Mouse (Mus musculus) frontal cortex, postnatal 14 days (tissue): Measurements from ENCODE around the gene Kif26a.

Experiments
- DNase-seq, 2 experiments: peaks; one replicate each; pipeline ENCODE4 v3.0.0; 2022; ENCODE audit warnings: low spot score in 2 of 2

Gene Kif26a

GRCm38 (mm10) chr12:112164840-112165219 lies 18.8 kb downstream of the Kif26a start:
- no peak for DNase-seq

GRCm38 (mm10) chr12:112169240-112169639 lies 23.2 kb downstream of the Kif26a start:
- no peak for DNase-seq

DNA sequence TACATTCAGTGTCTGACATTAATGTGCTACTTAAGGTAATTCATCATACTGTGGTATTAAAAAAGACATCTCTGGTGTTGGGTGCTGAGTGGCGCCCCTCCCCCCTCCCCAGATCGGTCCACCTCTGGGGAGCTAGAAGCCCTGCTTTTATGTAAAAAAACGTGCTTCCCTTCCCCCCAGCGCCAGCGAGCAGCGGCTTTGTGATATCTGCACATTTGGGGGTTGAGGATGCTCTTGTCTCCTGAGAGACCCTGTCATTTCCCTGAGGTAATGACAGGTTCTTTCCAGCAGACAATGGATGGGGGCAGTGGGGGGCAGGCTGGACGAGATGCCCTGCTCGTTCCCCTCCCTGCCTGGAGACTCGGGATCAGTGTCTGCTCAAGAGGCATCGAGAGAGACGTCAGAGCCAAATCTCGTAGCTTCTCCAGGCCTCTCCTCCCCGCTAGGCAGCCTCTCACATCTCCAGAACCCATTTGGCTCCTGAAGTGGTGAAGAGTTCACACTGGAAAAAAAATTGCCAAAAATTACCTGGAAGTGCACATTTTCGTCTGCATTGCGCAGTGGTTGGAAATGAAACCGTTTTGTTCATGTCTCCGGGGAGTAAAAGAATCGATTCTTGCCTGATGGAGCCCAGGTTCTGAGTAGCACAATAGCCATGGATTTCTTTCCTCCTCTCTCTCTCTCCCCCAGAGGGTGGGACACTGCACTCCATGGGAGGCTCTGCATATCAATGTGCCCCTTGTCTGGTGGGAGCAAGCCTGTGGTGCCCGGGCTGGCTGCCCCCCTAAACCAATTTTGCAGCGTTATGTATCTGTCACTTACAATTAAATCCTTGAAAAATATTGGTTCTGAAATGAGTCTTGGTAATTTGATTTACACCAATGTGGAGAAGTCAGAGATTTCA lies 24.9 kb downstream of the Kif26a start:
- DNase-seq, result no peak

DNA sequence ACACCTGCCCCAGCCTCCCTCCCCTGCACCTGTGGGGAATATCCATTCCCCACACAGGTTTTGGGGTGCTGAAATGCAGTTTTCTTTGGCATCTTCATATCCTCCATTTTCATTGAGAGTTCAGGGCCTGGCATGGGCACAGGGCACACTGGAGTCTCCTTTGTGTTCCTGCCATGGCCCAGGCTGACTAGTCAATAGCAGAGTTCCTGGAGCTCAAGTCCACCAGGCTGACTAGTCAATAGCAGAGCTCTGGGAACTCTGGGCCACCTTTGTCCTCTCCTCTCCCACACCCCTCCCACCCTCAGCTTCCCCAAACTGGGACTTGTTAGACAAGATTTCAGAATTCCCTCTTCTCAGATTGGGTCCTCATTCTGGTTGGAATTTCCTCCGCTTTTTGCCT lies 25.6 kb downstream of the Kif26a start:
- no peak for DNase-seq

GRCm38 (mm10) chr12:112172214-112172613 lies 26.2 kb downstream of the Kif26a start:
- DNase-seq, result no peak

DNA sequence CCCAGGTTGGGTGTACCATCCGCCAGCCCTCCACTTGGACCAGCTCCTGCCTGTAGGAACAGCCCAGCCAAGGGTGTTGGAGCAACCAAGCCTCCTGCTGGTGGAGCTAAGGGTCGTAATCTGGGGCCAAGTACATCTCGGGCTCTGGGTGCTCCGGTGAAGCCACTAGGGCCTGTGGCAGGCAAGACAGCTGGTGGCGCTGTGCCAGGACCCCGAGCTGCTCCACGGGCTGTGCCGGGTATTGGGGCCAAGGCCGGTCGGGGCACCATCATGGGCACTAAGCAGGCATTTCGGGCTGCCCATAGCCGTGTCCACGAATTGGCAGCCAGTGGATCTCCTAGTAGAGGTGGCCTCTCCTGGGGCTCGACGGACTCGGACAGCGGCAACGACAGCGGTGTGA lies 31.7 kb downstream of the Kif26a start:
- DNase-seq, result no peak

DNA sequence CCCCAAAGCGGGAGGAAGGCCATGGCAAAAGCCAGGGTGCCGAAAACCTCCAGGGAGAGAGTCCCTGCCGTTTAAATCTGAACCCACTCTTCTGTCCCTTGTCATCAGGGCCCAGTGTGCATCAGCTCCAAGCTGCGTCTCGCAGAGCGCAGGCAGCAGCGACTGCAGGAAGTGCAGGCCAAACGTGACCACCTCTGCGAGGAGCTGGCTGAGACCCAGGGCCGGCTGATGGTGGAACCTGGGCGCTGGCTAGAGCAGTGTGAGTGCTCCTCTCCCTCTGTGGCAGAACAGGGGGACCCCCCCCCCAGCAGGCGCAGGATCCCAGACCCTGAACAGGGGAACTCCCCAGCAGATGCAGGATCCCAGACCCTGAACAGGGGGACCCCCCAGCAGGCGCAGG lies 33.7 kb downstream of the Kif26a start:
- DNase-seq, result no peak

- no peak for DNase-seq
Measured at GRCm38 (mm10) chr12:112181921-112182608, 36.1 kb downstream of the Kif26a start.

DNA sequence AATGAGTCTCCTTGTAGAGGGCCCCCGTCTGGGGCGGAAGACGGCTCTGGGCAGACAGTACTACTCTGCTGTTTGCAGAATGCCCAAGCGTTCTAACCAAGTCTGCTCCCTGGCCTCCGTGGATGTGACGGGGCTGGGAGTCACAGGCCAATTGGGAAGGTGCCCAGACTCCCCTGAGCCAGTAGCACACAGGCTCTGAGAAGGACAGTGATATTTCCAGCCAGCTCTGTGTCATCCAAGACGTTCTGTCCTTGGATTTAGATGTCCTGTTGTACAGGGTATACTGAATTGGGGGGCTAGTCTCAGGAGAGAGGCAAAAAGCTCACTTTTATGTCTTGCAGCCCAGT lies 36.6 kb downstream of the Kif26a start:
- no peak for DNase-seq

DNA sequence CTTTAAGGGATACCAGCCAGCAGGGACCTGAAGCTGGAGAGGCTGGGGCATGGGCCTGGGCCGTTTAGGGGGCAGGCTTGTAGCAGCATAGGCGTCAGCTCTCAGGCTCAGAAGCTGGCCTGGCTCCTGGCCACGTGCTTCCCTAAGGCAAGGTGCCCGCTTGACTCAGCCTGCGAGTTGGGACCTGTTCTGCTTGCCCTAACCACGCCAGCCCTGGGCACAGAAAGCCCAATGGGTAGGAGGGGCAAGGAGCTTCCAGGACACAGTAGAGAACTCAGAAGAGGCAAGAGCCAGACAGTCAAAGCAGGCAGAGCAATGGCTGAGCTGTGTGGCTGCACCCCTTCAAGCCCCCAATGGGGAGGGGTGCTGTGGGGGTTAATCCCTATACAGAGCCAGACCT lies 37.7 kb downstream of the Kif26a start:
- DNase-seq, result no peak

- DNase-seq, result no peak
Measured at GRCm38 (mm10) chr12:112184390-112184789, 38.4 kb downstream of the Kif26a start.

GRCm38 (mm10) chr12:112186899-112187298 lies 40.9 kb downstream of the Kif26a start:
- no peak for DNase-seq

DNA sequence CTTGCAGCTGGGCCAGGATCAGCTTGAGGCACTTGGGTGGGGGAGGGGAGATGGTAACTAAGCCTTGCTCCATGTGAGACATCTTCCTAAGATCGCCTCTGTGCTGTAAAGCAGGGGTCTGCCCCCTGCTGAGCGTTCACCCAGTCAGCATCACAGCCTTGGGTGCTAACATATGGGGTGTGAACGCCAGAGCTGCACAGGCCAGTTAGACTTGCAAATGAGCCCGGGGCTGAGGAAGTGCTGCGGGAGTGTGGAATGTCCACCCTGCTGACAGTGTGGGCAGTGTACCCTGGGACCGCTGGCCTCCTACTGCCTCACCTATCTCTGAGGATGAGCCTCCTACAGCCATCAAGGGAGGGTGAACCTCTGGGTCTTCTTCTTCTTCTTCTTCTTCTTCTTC lies 45.7 kb downstream of the Kif26a start:
- DNase-seq, result no peak

DNA sequence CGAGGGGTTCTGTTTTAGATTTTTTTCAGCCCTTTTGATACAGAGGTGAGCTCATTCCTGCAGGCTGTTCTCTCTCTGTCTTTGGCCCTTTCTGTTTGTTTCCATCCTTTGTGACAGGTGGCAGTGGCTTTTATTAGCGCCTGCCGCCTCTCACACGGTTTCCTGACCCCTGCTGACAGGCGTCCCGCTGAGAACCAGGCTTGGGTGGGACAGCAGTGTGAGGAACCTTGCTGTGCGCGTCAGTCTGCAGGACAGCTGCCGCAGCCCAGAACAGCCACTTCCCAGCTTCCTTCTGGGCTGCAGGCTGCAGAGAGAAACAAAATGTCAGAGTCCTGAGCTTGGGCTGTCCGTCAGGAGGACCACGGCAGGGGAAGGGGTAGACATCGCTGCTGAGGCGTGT lies 49.0 kb downstream of the Kif26a start:
- no peak for DNase-seq

GRCm38 (mm10) chr12:112196562-112196961 lies 50.6 kb downstream of the Kif26a start:
- no peak for DNase-seq

- DNase-seq, result no peak
Measured at GRCm38 (mm10) chr12:112199363-112199762, 53.4 kb downstream of the Kif26a start.

DNA sequence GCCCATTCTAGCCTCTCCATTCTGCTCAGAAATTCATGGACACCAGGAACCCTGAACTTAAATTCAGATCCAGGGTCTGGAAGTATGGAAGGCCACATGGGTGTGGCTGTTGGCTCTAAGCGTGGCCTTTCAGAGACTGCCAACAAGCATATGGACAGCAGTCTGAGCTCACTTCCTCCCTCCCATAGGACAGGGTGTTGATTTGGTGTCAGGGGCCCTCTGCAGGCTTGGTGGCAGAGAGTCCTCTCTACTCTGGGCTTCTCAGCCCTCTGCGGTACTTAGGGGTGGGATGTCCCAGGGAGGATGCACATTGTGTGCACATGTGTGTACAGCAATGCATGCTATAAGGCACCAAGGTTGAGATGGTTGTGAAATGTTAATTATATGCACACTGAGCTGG lies 54.0 kb downstream of the Kif26a start:
- no peak for DNase-seq

DNA sequence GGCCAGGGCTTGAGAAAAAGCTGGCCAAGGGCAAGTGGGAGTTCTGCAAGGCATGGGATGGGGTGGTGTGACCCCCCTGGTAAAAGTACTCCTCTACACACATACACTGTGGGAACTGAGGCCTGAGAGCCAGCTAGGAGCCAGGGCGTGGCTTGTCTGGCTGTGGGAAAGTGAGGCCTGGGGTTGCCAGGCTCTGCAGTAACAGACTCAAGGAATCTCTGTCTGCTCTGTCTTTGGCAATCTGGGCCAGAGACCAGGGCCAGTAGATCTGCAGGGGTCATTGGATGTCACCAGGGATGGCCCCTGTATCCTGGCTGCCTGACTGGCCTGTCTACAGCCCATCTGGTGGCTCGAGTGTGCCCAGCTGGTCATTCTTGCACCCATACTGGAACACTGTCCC lies 61.2 kb downstream of the Kif26a start:
- DNase-seq, result no peak

DNA sequence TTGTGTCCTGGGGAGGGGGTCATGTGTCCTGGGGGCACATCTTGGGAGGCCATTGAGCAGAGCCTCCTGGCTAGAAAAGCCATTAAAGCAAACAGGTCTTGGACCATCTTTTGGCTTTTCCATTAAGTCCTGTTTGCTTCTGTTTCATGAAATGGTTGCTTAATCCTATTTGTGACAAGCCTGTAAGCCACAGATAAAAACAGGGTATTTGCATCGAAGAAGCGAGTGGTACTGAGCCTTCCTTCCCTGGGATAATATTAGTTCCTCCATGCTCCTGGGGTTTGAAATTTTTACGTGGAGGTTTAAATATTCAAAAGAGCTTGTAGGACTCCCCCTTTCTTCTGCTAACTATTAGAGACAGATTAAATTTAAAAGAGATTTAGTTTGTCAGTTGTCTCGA lies 61.7 kb downstream of the Kif26a start:
- no peak for DNase-seq

GRCm38 (mm10) chr12:112210622-112211021 lies 64.6 kb downstream of the Kif26a start:
- no peak for DNase-seq

- DNase-seq, result no peak
Measured at GRCm38 (mm10) chr12:112214441-112214857, 68.4 kb downstream of the Kif26a start.

DNA sequence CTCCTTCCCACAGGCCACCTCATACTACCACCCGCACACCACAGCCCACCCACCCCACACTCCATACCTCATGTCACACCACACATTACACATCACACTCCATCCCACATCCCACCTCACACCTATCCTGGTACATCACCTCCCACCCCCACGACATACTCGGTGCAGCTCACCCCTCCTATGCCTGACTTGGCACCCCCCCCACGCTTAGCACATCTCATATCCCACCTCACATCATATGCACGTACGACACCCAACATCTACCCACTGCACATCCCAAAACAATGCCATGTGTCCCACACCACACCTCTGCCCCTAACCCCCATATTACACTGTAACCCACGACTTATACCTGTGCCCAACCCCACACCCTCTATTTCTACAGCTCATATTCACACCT lies 69.5 kb downstream of the Kif26a start:
- no peak for DNase-seq

DNA sequence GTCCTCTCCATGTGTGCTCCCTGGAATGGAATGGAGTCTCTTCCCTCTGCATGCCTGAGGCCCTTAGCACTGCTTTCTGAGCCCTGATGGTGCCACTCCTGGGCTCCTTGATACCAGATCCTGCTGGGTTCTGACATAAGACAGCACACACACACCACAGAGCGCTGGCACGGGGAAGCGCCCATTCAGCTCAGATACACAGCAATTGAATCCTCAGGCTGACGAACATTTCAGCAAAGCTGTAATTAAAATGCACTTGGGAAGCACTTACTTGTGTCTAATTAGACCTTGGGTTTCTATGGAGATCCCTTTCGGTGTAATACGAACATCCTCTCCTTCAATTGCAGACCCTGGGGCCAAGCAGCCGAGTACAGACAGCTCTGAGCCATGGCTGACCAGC lies 71.0 kb downstream of the Kif26a start:
- DNase-seq, result peak in 1 of 2 experiments; percentile 37
